Mouse (Mus musculus) spleen, adult 2 months (tissue): ENCODE results near the gene Cdc42ep3. TPM values are rescaled to one million over a fixed set of nuclear protein-coding genes. Genes with fewer than 3 reads are reported as not detected.

ENCODE experiments used
- DNase-seq, 2 experiments: peaks; one replicate each; pipeline versions ENCODE4 v3.0.0 to v3.0.0-alpha.2; 2012 to 2021; ENCODE audit warnings: low spot score in 2 of 2, low read depth in 1 of 2
- H3K27ac ChIP-seq: fragments of 200-500 bp; 2 replicates; pipeline ENCODE4 v1.5.1; 2012; ENCODE audit warnings: low read length, inconsistent platforms; ENCODE audit not compliant: insufficient read depth
- H3K27me3 ChIP-seq: fragments of 200-500 bp; 2 replicates; pipeline ENCODE4 v1.6.1; 2012; ENCODE audit warnings: mild to moderate bottlenecking, moderate library complexity, low read length, inconsistent platforms; ENCODE audit not compliant: control insufficient read depth, insufficient read depth
- H3K36me3 ChIP-seq: fragments of 200-500 bp; 2 replicates; pipeline ENCODE4 v1.6.1; 2012; ENCODE audit warnings: mild to moderate bottlenecking, low read length, inconsistent platforms; ENCODE audit not compliant: control insufficient read depth, insufficient read depth
- H3K4me1 ChIP-seq: fragments of 200-500 bp; 2 replicates; pipeline ENCODE4 v1.6.1; 2011; ENCODE audit warnings: inconsistent platforms; ENCODE audit not compliant: control insufficient read depth, insufficient read depth, insufficient read length
- H3K4me3 ChIP-seq: fragments of 200-500 bp; 2 replicates; pipeline ENCODE4 v1.5.1; 2011; ENCODE audit warnings: mild to moderate bottlenecking, inconsistent platforms; ENCODE audit not compliant: insufficient read depth, insufficient read length; ENCODE audit errors: extremely low read depth
- CTCF ChIP-seq: fragments of 200-500 bp; IDR thresholded peaks from 2 replicates; pipeline ENCODE4 v1.5.1; 2011; ENCODE audit warnings: mild to moderate bottlenecking, inconsistent platforms; ENCODE audit not compliant: insufficient read depth, insufficient read length, insufficient replicate concordance; ENCODE audit errors: extremely low read depth
- POLR2A ChIP-seq: fragments of 200-500 bp; IDR thresholded peaks from 2 replicates; pipeline ENCODE4 v1.6.1; 2011; ENCODE audit warnings: low read depth, low read length, inconsistent platforms
- WGBS: fragments of 180-500 bp; shearing (Covaris S2); methylation state at CpG from one replicate; pipeline ENCODE4 v1.1.7; 2018; 5-methylcytosine and 5-hydroxymethylcytosine counted together
- polyA plus RNA-seq: library from polyadenylated mRNA; depleted of rRNA; stranded (reverse); fragments of >200 nt; gene quantifications from 2 replicates; pipeline ENCODE4 v1.2.3, GENCODE M21; 2012

The Cdc42ep3 gene
- polyA plus RNA-seq, 1 experiment = 9.1 TPM

DNA sequence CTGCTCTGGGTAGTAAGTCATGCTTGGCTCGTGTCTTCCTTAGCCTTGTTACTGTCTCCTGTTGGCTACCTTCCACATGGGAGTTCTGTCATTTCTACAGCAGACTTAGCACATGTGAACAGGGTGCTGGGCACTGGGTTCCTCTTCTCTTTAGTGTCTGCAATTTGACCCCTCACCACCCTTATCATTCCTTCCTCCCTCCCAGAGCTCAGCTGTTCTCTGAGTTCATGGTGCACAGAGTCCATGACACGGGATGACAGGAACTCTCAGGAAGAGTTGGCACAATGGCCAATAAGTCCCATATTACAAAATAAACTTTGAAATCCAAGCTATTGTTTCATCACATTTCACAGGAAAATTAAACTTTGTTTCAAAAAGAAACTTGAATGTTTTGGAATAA lies 64.2 kb downstream of the Cdc42ep3 start:
- TF ChIP-seq CTCF (no peak), POLR2A (no peak)
- DNase-seq = no peak
- H3K27ac ChIP-seq = no peak overlapping the region
- H3K36me3 ChIP-seq = no peaks in the 10 kb centered on the region
- no peak overlapping the region for H3K4me3 ChIP-seq
- 80% methylated on average over 2 of the region's 2 CpGs for WGBS
- no peaks in the 10 kb centered on the region for H3K27me3 ChIP-seq
- H3K4me1 ChIP-seq = no peaks in the 10 kb centered on the region

DNA sequence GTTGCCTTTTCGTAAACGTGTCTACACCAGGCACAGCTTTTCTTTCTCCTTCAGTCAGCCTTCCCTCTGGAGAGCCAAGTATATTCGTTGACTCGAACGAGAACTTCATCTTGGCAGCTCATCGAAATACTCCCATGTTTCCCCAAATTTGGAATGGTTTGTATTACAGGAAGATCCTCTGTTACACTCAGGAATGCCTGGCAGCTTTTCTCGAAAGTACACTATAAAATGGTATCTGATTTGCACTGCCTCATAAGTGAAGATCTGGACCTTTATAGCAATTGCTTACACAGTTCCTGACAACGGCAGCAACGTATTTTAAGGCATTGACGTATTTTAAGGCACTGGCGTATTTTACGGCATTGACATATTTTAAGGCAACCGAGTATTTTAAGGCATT lies 67.6 kb downstream of the Cdc42ep3 start:
- H3K36me3 ChIP-seq = no peaks in the 10 kb centered on the region
- H3K27ac ChIP-seq = peak overlapping the region; percentile 16; the same call in 1 of the 2 replicates
- TF ChIP-seq CTCF = no peak
- TF ChIP-seq POLR2A = no peak
- H3K4me1 ChIP-seq = no peaks in the 10 kb centered on the region
- no peaks in the 10 kb centered on the region for H3K27me3 ChIP-seq
- WGBS = 75% methylated on average over 13 of the region's 13 CpGs
- no peak overlapping the region for H3K4me3 ChIP-seq
- no peak for DNase-seq

DNA sequence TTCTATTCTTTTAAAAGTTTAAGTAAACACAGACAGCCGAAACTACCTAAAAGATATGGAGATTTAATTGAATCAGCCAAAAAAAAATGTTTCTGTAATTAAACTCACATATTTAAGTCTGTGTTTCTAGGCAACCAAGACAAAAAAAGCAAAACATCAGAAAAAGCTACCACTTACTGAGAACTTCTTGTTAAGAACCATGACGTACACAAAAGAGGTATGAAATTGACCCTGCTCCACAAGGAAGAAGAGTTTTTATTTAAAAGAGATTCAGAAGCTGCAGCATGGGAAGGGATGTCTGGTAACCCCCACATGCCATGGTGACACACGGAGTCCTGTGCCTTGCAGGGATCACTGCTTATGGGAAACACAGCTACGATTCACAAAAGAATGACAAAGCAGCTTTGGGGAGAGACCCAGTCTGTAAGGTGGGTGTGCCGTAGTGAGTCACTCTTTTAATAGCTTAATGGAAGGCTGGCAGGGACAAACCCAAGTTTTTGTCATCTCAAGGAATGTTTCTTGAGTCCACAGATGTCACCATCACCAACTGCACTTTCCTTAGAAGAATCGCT lies 69.8 kb downstream of the Cdc42ep3 start:
- no peak overlapping the region for H3K4me3 ChIP-seq
- H3K27ac ChIP-seq = no peak overlapping the region
- no peaks in the 10 kb centered on the region for H3K27me3 ChIP-seq
- H3K36me3 ChIP-seq = no peaks in the 10 kb centered on the region
- no peak for TF ChIP-seq CTCF
- TF ChIP-seq POLR2A = no peak
- no peak for DNase-seq
- H3K4me1 ChIP-seq = no peaks in the 10 kb centered on the region
- WGBS = 83% methylated on average over 6 of the region's 6 CpGs
